Mouse (Mus musculus): ENCODE measurements at regions not wholly inside any gene's neighbourhood (a gene's known extent, or its start where the extent isn't known, plus 50 kb on each side); places are given as distances from the start of the nearest gene placed in this dataset.

DNA sequence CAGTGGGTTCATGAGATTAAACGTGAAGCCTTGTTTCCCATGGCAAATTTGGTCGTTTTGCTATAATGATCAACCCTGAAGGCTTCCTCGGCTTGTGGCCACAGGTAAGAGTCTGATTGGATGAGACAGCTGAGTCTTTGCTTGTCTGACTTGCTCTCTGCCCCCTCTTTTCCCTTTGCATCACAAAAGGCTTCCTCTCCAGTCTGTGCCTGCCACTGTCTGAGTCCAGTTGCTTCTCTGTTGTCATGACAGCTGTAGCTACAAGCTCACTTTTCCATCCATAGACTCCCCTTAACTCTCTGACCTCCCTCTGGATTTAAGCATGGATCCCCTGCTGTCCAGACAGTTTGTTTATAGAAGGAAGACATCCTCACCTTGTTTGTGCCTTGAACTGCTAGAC lies 314.9 kb upstream of the Lcorl start:
- Histone ChIP-seq H3K4me2 (ENCODE audit: low read depth) (no peak overlapping the region), H3K27me3 (ENCODE audit: control insufficient read depth, insufficient read depth, insufficient read length) (no peaks in the 10 kb centered on the region), H3K4me3 (no peak overlapping the region), H3K36me3 (ENCODE audit: control insufficient read depth, insufficient read depth) (no peaks in the 10 kb centered on the region), H3K79me2 (ENCODE audit: control insufficient read depth, insufficient read depth) (no peaks in the 10 kb centered on the region), H3ac (ENCODE audit: control insufficient read depth, insufficient read length) (no peak overlapping the region)
- TF ChIP-seq E2F4 (IDR thresholded peaks at IDR 0.05; ENCODE audit: insufficient read depth), result no peak
- no peak for TF ChIP-seq CEBPB (IDR thresholded peaks at IDR 0.05; ENCODE audit: insufficient read depth, poor library complexity, severe bottlenecking)
- no peak for TF ChIP-seq MAX (IDR thresholded peaks at IDR 0.05; ENCODE audit: low read depth)
- TF ChIP-seq SRF (IDR thresholded peaks at IDR 0.05; ENCODE audit: control insufficient read depth, insufficient read length, low read depth), result no peak
- no peak for TF ChIP-seq REST (IDR thresholded peaks at IDR 0.05; ENCODE audit: insufficient read depth, insufficient read length)
- TF ChIP-seq USF1 (IDR thresholded peaks at IDR 0.05; ENCODE audit: low read depth), result no peak
- TF ChIP-seq POLR2A (IDR thresholded peaks at IDR 0.05; ENCODE audit: insufficient read length, low read depth), result no peak
- no peak for TF ChIP-seq TCF12 (IDR thresholded peaks at IDR 0.05; ENCODE audit: insufficient read depth, poor library complexity, severe bottlenecking)
- no peak for TF ChIP-seq TCF3 (IDR thresholded peaks at IDR 0.05; ENCODE audit: insufficient read length, low read depth)
- TF ChIP-seq MYOG (IDR thresholded peaks at IDR 0.05; ENCODE audit: control insufficient read depth in 1 of 3, insufficient read depth in 1 of 3, insufficient read length in 2 of 3, low read depth in 2 of 3), result no peak

DNA sequence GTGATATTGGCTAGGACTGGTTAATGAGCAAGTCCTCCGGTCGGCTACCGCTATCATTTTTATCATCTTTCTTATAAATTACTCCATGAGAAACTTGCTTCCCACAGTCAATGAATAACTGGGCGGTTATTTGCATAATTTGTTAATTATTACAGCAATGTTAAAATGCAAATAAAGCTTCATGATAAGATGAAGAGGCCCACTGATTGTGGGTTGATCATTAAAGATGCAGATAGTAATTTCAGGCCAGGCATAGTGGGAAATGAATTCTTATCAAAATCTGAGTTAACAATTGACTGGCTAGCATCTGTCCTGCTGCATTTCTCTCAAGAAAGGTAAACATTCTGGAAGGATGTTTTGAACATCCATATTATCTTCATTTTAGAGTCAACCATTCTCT lies 303.4 kb upstream of the Lcorl start:
- no peak overlapping the region for H3K4me2 ChIP-seq (ENCODE audit: low read depth)
- no peaks in the 10 kb centered on the region for H3K27me3 ChIP-seq (ENCODE audit: control insufficient read depth, insufficient read depth, insufficient read length)
- no peak overlapping the region for H3K4me3 ChIP-seq
- H3ac ChIP-seq (ENCODE audit: control insufficient read depth, insufficient read length), result no peak overlapping the region
- no peaks in the 10 kb centered on the region for H3K79me2 ChIP-seq (ENCODE audit: control insufficient read depth, insufficient read depth)
- no peaks in the 10 kb centered on the region for H3K36me3 ChIP-seq (ENCODE audit: control insufficient read depth, insufficient read depth)
- TF ChIP-seq MAX (IDR thresholded peaks at IDR 0.05; ENCODE audit: low read depth) (no peak), TCF12 (IDR thresholded peaks at IDR 0.05; ENCODE audit: insufficient read depth, poor library complexity, severe bottlenecking) (no peak), REST (IDR thresholded peaks at IDR 0.05; ENCODE audit: insufficient read depth, insufficient read length) (no peak), TCF3 (IDR thresholded peaks at IDR 0.05; ENCODE audit: insufficient read length, low read depth) (no peak), POLR2A (IDR thresholded peaks at IDR 0.05; ENCODE audit: insufficient read length, low read depth) (no peak), MYOD1 (IDR thresholded peaks at IDR 0.05; ENCODE audit: control insufficient read depth in 1 of 3, insufficient read length in 2 of 3, low read depth in 2 of 3) (no peak), MYOG (IDR thresholded peaks at IDR 0.05; ENCODE audit: control insufficient read depth in 1 of 3, insufficient read depth in 1 of 3, insufficient read length in 2 of 3, low read depth in 2 of 3) (no peak), E2F4 (IDR thresholded peaks at IDR 0.05; ENCODE audit: insufficient read depth) (no peak), POLR2AphosphoS2 (IDR thresholded peaks at IDR 0.05; ENCODE audit: insufficient read length, low read depth) (no peak), CEBPB (IDR thresholded peaks at IDR 0.05; ENCODE audit: insufficient read depth, poor library complexity, severe bottlenecking) (no peak), USF1 (IDR thresholded peaks at IDR 0.05; ENCODE audit: low read depth) (no peak), SRF (IDR thresholded peaks at IDR 0.05; ENCODE audit: control insufficient read depth, insufficient read length, low read depth) (no peak)

DNA sequence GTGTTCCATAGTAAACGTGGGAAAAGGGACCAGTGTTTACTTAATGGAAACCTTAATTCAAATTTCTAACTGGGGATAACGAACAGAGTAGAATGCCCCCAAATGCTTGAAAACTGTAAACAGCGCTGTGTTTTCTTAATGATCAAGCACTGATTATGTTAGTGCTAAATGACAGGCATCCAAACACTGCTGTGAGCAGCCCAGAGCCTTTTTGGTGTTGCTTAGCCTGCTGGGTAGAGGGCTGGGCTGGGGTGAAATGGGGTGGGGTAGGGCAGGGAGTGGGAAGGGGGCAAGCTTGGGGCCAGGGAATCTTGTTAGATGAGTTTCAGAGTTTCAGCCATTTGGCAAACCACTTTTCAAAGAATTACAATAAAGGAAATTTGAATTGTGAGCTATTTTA lies 294.6 kb upstream of the Lcorl start:
- Histone ChIP-seq H3ac (ENCODE audit: control insufficient read depth, insufficient read length) (no peak overlapping the region), H3K79me2 (ENCODE audit: control insufficient read depth, insufficient read depth) (no peaks in the 10 kb centered on the region), H3K4me2 (ENCODE audit: low read depth) (no peak overlapping the region), H3K4me3 (no peak overlapping the region), H3K36me3 (ENCODE audit: control insufficient read depth, insufficient read depth) (no peaks in the 10 kb centered on the region), H3K27me3 (ENCODE audit: control insufficient read depth, insufficient read depth, insufficient read length) (no peaks in the 10 kb centered on the region)
- TF ChIP-seq POLR2AphosphoS2 (IDR thresholded peaks at IDR 0.05; ENCODE audit: insufficient read length, low read depth) (no peak), TCF12 (IDR thresholded peaks at IDR 0.05; ENCODE audit: insufficient read depth, poor library complexity, severe bottlenecking) (no peak), USF1 (IDR thresholded peaks at IDR 0.05; ENCODE audit: low read depth) (no peak), E2F4 (IDR thresholded peaks at IDR 0.05; ENCODE audit: insufficient read depth) (no peak), REST (IDR thresholded peaks at IDR 0.05; ENCODE audit: insufficient read depth, insufficient read length) (no peak), MYOD1 (IDR thresholded peaks at IDR 0.05; ENCODE audit: control insufficient read depth in 1 of 3, insufficient read length in 2 of 3, low read depth in 2 of 3) (no peak), MYOG (IDR thresholded peaks at IDR 0.05; ENCODE audit: control insufficient read depth in 1 of 3, insufficient read depth in 1 of 3, insufficient read length in 2 of 3, low read depth in 2 of 3) (no peak), SRF (IDR thresholded peaks at IDR 0.05; ENCODE audit: control insufficient read depth, insufficient read length, low read depth) (no peak), MAX (IDR thresholded peaks at IDR 0.05; ENCODE audit: low read depth) (no peak), CEBPB (IDR thresholded peaks at IDR 0.05; ENCODE audit: insufficient read depth, poor library complexity, severe bottlenecking) (no peak), TCF3 (IDR thresholded peaks at IDR 0.05; ENCODE audit: insufficient read length, low read depth) (no peak), POLR2A (IDR thresholded peaks at IDR 0.05; ENCODE audit: insufficient read length, low read depth) (no peak)

DNA sequence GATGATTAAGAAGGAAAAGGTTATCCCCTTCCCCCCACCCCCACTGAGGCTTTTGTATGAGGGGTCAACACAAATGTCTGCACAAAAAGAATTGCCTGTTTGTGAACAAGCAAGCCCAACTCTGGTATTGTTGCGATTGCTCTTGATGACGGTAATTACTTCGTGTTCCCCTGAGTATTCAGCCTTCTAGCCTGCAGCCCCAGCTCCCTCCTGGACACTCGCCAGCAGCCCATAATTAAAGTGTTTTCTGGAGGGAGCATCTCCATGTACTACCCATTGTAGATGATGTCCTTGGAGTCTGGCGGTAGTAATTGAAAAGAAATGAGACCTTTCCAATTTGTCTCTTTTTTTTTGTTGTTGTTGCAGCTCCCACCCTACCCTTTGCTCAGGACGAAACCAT lies 293.4 kb upstream of the Lcorl start:
- Histone ChIP-seq H3K27me3 (ENCODE audit: control insufficient read depth, insufficient read depth, insufficient read length) (no peaks in the 10 kb centered on the region), H3ac (ENCODE audit: control insufficient read depth, insufficient read length) (no peak overlapping the region), H3K36me3 (ENCODE audit: control insufficient read depth, insufficient read depth) (no peaks in the 10 kb centered on the region), H3K79me2 (ENCODE audit: control insufficient read depth, insufficient read depth) (no peaks in the 10 kb centered on the region), H3K4me2 (ENCODE audit: low read depth) (no peak overlapping the region), H3K4me3 (no peak overlapping the region)
- no peak for TF ChIP-seq CEBPB (IDR thresholded peaks at IDR 0.05; ENCODE audit: insufficient read depth, poor library complexity, severe bottlenecking)
- TF ChIP-seq POLR2AphosphoS2 (IDR thresholded peaks at IDR 0.05; ENCODE audit: insufficient read length, low read depth), result no peak
- no peak for TF ChIP-seq POLR2A (IDR thresholded peaks at IDR 0.05; ENCODE audit: insufficient read length, low read depth)
- TF ChIP-seq REST (IDR thresholded peaks at IDR 0.05; ENCODE audit: insufficient read depth, insufficient read length), result no peak
- TF ChIP-seq MAX (IDR thresholded peaks at IDR 0.05; ENCODE audit: low read depth), result no peak
- no peak for TF ChIP-seq SRF (IDR thresholded peaks at IDR 0.05; ENCODE audit: control insufficient read depth, insufficient read length, low read depth)
- no peak for TF ChIP-seq MYOG (IDR thresholded peaks at IDR 0.05; ENCODE audit: control insufficient read depth in 1 of 3, insufficient read depth in 1 of 3, insufficient read length in 2 of 3, low read depth in 2 of 3)
- TF ChIP-seq TCF12 (IDR thresholded peaks at IDR 0.05; ENCODE audit: insufficient read depth, poor library complexity, severe bottlenecking), result no peak
- no peak for TF ChIP-seq MYOD1 (IDR thresholded peaks at IDR 0.05; ENCODE audit: control insufficient read depth in 1 of 3, insufficient read length in 2 of 3, low read depth in 2 of 3)
- TF ChIP-seq TCF3 (IDR thresholded peaks at IDR 0.05; ENCODE audit: insufficient read length, low read depth), result no peak
- TF ChIP-seq USF1 (IDR thresholded peaks at IDR 0.05; ENCODE audit: low read depth), result no peak
- no peak for TF ChIP-seq E2F4 (IDR thresholded peaks at IDR 0.05; ENCODE audit: insufficient read depth)

All from myocyte (in vitro differentiated cells).